Mouse (Mus musculus) myocyte (in vitro differentiated cells): ENCODE measurements around the gene Cbx4. TPM values are rescaled to one million over a fixed set of nuclear protein-coding genes. Genes with fewer than 3 reads are reported as not detected.
A peak's percentile ranks its signal among the peaks of the same experiment; 100 is the strongest.

Experiments used
- H3K27me3 ChIP-seq: one replicate; pipeline ENCODE4 v1.6.1; 2011; ENCODE audit not compliant: control insufficient read depth, insufficient read depth, insufficient read length
- H3K36me3 ChIP-seq: one replicate; pipeline ENCODE4 v1.6.1; 2011; ENCODE audit not compliant: control insufficient read depth, insufficient read depth
- H3K4me2 ChIP-seq: one replicate; pipeline ENCODE4 v1.6.1; 2011; ENCODE audit warnings: low read depth, control low read depth
- H3K4me3 ChIP-seq: one replicate; pipeline ENCODE4 v1.5.1; 2011; ENCODE audit warnings: mild to moderate bottlenecking, control low read depth, moderate library complexity
- H3K79me2 ChIP-seq: one replicate; pipeline ENCODE4 v1.6.1; 2011; ENCODE audit not compliant: control insufficient read depth, insufficient read depth
- H3ac ChIP-seq: one replicate; pipeline ENCODE4 v1.6.1; 2011; ENCODE audit not compliant: control insufficient read depth, insufficient read length
- CEBPB ChIP-seq: IDR thresholded peaks from 2 replicates; pipeline ENCODE4 v1.6.1; 2011; ENCODE audit warnings: mild to moderate bottlenecking, moderate library complexity; ENCODE audit not compliant: poor library complexity, insufficient read depth, severe bottlenecking
- E2F4 ChIP-seq: IDR thresholded peaks from one replicate; pipeline ENCODE4 v1.6.1; 2011; ENCODE audit warnings: mild to moderate bottlenecking, control low read depth, moderate library complexity; ENCODE audit not compliant: insufficient read depth
- MAX ChIP-seq: IDR thresholded peaks from one replicate; pipeline ENCODE4 v1.6.1; 2011; ENCODE audit warnings: low read depth, mild to moderate bottlenecking, control low read depth
- MYOD1 ChIP-seq, 3 experiments: IDR thresholded peaks; one replicate each; pipeline ENCODE4 v1.6.1; 2011; ENCODE audit warnings: control low read depth in 2 of 3, low read depth in 2 of 3, mild to moderate bottlenecking in 2 of 3, moderate library complexity in 1 of 3; ENCODE audit not compliant: insufficient read length in 2 of 3, control insufficient read depth in 1 of 3
- MYOG ChIP-seq, 3 experiments: IDR thresholded peaks; one replicate each; pipeline ENCODE4 v1.6.1; 2011; ENCODE audit warnings: control low read depth in 2 of 3, low read depth in 2 of 3, mild to moderate bottlenecking in 2 of 3; ENCODE audit not compliant: insufficient read length in 2 of 3, control insufficient read depth in 1 of 3, insufficient read depth in 1 of 3
- POLR2A ChIP-seq: IDR thresholded peaks from one replicate; pipeline ENCODE4 v1.6.1; 2011; ENCODE audit warnings: low read depth, mild to moderate bottlenecking, control low read depth, moderate library complexity; ENCODE audit not compliant: insufficient read length
- POLR2AphosphoS2 ChIP-seq: IDR thresholded peaks from one replicate; pipeline ENCODE4 v1.6.1; 2011; ENCODE audit warnings: low read depth, control low read depth; ENCODE audit not compliant: insufficient read length
- REST ChIP-seq: IDR thresholded peaks from one replicate; pipeline ENCODE4 v1.6.1; 2011; ENCODE audit warnings: mild to moderate bottlenecking, control low read depth, moderate library complexity; ENCODE audit not compliant: insufficient read depth, insufficient read length
- SRF ChIP-seq: IDR thresholded peaks from one replicate; pipeline ENCODE4 v1.6.1; 2011; ENCODE audit warnings: low read depth; ENCODE audit not compliant: control insufficient read depth, insufficient read length
- TCF12 ChIP-seq: IDR thresholded peaks from one replicate; pipeline ENCODE4 v1.6.1; 2011; ENCODE audit warnings: mild to moderate bottlenecking, control low read depth; ENCODE audit not compliant: poor library complexity, insufficient read depth, severe bottlenecking
- TCF3 ChIP-seq: IDR thresholded peaks from one replicate; pipeline ENCODE4 v1.6.1; 2011; ENCODE audit warnings: low read depth, control low read depth; ENCODE audit not compliant: insufficient read length
- USF1 ChIP-seq: IDR thresholded peaks from one replicate; pipeline ENCODE4 v1.6.1; 2011; ENCODE audit warnings: low read depth, mild to moderate bottlenecking, control low read depth, moderate library complexity
- polyA plus RNA-seq: library from polyadenylated mRNA; unstranded; fragments of >200 nt; fragmentation: generic; extraction: Trizol; gene quantifications from one replicate; pipeline ENCODE4 v1.2.1, GENCODE M21; 2012; ENCODE audit warnings: missing spikeins

Gene Cbx4
- polyA plus RNA-seq, 1 experiment, result 29.9 TPM

- H3K27me3 ChIP-seq, result peaks cover 20% of the 10 kb centered on the region
Observed at GRCm38 (mm10) chr11:119066841-119067240, 19.2 kb downstream of the Cbx4 start.

GRCm38 (mm10) chr11:119059256-119059655 is 26.8 kb downstream of the Cbx4 start:
- Histone ChIP-seq H3K27me3 (peaks cover 39% of the 10 kb centered on the region), H3K4me3 (no peak overlapping the region), H3ac (no peak overlapping the region), H3K79me2 (no peaks in the 10 kb centered on the region), H3K4me2 (no peak overlapping the region), H3K36me3 (no peaks in the 10 kb centered on the region)
- no peak for TF ChIP-seq MYOD1 (IDR thresholded peaks at IDR 0.05; ENCODE audit: control insufficient read depth in 1 of 3, insufficient read length in 2 of 3, low read depth in 2 of 3)

More at GRCm38 (mm10) chr11:119066841-119067240, 19.2 kb downstream of the Cbx4 start:
- Histone ChIP-seq H3K79me2 (no peaks in the 10 kb centered on the region), H3K4me3 (no peak overlapping the region), H3K36me3 (no peaks in the 10 kb centered on the region), H3ac (no peak overlapping the region), H3K4me2 (no peak overlapping the region)
- TF ChIP-seq TCF12 (no peak), USF1 (no peak), CEBPB (no peak), MYOD1 (IDR thresholded peaks at IDR 0.05; ENCODE audit: control insufficient read depth in 1 of 3, insufficient read length in 2 of 3, low read depth in 2 of 3) (no peak)

GRCm38 (mm10) chr11:119058041-119058995 is 27.7 kb downstream of the Cbx4 start:
- Histone ChIP-seq H3ac (no peak overlapping the region), H3K36me3 (no peaks in the 10 kb centered on the region), H3K79me2 (no peaks in the 10 kb centered on the region), H3K4me2 (no peak overlapping the region), H3K4me3 (no peak overlapping the region), H3K27me3 (peaks cover 36% of the 10 kb centered on the region)
- TF ChIP-seq SRF, result no peak
- TF ChIP-seq MYOG (IDR thresholded peaks at IDR 0.05; ENCODE audit: control insufficient read depth in 1 of 3, insufficient read depth in 1 of 3, insufficient read length in 2 of 3, low read depth in 2 of 3), result no peak
- TF ChIP-seq CEBPB, result no peak
- TF ChIP-seq POLR2A, result no peak
- TF ChIP-seq REST, result no peak
- no peak for TF ChIP-seq MAX
- no peak for TF ChIP-seq TCF12
- no peak for TF ChIP-seq USF1
- no peak for TF ChIP-seq E2F4
- no peak for TF ChIP-seq MYOD1 (IDR thresholded peaks at IDR 0.05; ENCODE audit: control insufficient read depth in 1 of 3, insufficient read length in 2 of 3, low read depth in 2 of 3)

- Histone ChIP-seq H3K27me3 (peaks cover 30% of the 10 kb centered on the region), H3K4me2 (peak overlapping the region; percentile 85), H3K4me3 (peak overlapping the region; percentile 36)
Observed at GRCm38 (mm10) chr11:119057291-119057690, 28.7 kb downstream of the Cbx4 start.

More at GRCm38 (mm10) chr11:119057291-119057690, 28.7 kb downstream of the Cbx4 start:
- Histone ChIP-seq H3ac (peak overlapping the region; percentile 49), H3K36me3 (no peaks in the 10 kb centered on the region), H3K79me2 (no peaks in the 10 kb centered on the region)
- TF ChIP-seq POLR2AphosphoS2 (no peak), REST (no peak), TCF12 (no peak), MAX (no peak), CEBPB (no peak), POLR2A (no peak), MYOG (IDR thresholded peaks at IDR 0.05; ENCODE audit: control insufficient read depth in 1 of 3, insufficient read depth in 1 of 3, insufficient read length in 2 of 3, low read depth in 2 of 3) (no peak), SRF (no peak), TCF3 (no peak), E2F4 (no peak), MYOD1 (IDR thresholded peaks at IDR 0.05; ENCODE audit: control insufficient read depth in 1 of 3, insufficient read length in 2 of 3, low read depth in 2 of 3) (no peak), USF1 (no peak)
